Mouse (Mus musculus) layer of hippocampus, postnatal 25 days (tissue): ENCODE results near the gene Pop7. TPM values are rescaled to one million over a fixed set of nuclear protein-coding genes. Genes with fewer than 3 reads are reported as not detected.

Source experiments
- DNase-seq, 2 experiments: peaks; one replicate each; pipeline ENCODE4 v3.0.0; 2022; ENCODE audit warnings: mixed read lengths in 2 of 2, low spot score in 1 of 2; ENCODE audit errors: extremely low spot score in 1 of 2
- total RNA-seq, 2 experiments: library from RNA; stranded (reverse); gene quantifications; 2 replicates each; pipeline ENCODE4 v1.2.3; 2021

Pop7 gene
- 10 to 100 TPM; 33.6 to 34.6 TPM for total RNA-seq

GRCm38 (mm10) chr5:137501709-137502666, at the start of gene Pop7:
Pop7 (minus strand) TSS chr5:137502518.
- peak; percentile 98 to 100 for DNase-seq

DNA sequence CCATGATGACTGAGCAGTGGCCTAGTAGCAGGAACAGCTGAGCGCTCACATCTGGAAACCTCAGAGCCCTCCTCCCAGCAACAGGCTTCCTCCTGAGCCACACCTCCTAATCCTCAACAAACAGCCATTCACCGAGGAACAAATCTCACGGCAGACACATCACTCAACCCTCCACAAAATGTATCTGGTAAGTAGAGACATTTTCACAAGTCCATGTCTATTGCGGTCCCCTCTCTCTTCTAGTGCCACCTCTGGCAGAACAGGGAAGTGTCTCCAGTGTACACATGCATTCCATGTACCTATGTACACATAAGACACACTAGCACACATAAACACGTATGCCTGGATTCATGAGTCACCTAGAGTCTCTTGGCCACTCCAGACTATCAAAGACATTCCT, 48.8 kb upstream of the Pop7 start:
- DNase-seq = no peak

GRCm38 (mm10) chr5:137549840-137550239, 47.5 kb upstream of the Pop7 start:
- no peak for DNase-seq

- DNase-seq = no peak
These were observed 43.3 kb upstream of the Pop7 start for GRCm38 (mm10) chr5:137545596-137545995.

GRCm38 (mm10) chr5:137544926-137545325, 42.6 kb upstream of the Pop7 start:
- DNase-seq = no peak

- no peak for DNase-seq
These were observed 39.6 kb upstream of the Pop7 start for GRCm38 (mm10) chr5:137541768-137542540.

DNA sequence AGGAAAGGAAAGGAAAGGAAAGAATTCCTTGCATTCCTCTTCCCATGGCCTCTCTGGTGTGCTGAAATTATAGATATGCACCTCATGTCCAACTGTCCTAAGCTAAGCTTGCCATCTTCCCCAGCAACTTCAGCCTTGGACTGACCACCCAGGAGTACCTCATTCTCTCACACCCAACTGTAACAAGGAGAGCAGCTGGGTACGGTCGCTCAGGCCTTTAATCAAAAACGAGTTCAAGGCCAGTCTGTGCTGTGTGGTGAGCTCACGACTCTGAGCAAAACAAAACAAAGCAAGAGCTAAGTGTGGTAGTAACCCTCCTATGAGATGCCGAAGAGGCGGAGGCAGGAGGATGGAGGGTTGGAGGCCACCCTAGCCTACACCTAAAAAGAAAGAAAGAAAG, 38.7 kb upstream of the Pop7 start:
- DNase-seq = no peak

DNA sequence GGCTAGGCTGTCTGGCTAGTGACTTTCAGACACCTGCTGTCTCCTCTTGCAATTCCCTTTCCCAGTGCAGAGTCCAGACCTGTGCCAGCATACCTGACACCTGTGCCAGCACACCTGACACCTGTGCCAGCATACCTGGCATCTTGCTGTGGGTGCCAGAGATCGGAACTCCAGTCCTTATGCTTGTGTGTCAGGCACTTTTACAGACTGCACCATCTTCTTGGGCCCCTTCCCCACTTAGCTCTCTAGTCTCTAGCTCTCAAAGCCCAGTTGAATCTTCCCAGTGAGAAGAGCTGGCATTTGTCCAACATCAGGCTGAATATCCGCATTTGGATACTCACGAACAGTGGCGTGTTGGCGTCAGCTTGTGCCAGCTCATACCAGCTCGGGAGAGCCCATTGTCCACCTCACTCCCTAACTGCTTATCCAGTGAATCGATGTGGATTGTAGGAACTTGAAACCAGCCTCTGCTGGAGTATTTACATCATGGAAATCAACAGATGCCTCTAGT, 37.0 kb upstream of the Pop7 start:
- no peak for DNase-seq

DNA sequence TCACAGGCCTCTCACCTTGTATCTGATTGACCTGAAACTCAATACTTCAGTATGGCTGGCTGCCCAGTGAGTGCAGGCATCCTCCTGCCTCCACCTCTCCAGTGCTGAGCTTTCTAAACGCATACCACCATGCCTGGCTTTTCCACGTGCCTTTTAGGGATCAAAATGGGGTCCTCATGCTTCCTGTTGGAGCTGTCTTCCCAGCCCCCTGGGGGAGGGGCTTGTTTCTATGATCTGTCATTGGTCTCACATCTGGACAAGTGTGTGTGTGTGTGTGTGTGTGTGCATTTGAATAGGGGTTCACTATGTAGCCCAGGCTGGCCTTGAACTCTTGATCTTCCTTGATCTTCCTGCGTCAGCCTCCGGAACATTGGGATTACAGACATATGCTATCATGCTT, 35.1 kb upstream of the Pop7 start:
- DNase-seq = no peak

- no peak for DNase-seq
These were observed 33.0 kb upstream of the Pop7 start for GRCm38 (mm10) chr5:137535318-137535717.

- DNase-seq = no peak
These were observed 32.4 kb upstream of the Pop7 start for GRCm38 (mm10) chr5:137534762-137535161.

DNA sequence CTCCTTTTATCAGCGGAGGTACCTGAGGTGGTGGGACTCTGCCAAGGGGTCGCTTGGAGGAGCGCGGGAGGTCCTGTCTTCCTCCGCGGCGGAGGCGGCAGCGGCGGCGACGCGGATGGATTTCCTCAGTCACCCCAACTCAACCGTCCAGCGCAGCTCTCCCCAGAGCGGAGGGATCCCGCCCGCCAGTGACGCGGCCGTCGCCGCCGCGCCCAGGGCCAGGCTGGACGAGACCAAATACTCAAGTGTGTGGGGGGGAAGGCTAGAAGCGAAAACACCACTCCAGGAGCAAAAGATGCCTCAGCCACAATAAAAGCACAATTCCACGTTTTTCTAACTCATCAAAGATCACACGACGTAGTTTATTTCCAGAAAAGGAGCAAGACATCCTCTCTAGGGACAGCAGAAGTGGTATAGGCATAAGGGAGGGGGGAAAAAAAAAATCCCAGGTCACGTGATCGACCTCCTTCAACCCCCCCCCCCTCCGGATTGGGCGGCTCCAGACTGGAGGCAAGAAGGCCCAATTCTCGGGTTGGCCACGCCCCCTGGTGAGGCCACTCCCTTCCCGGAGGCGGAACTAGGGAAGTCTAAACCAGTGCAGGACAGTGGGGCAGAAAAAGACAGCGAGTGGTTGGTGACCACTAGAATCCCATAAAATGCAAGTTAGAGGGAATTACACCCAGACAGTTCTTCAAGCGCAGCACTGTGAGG, 31.0 kb upstream of the Pop7 start, which contains the start of the genes Epo and Gnb2:
Gene Epo, minus strand, starts transcription at position 126 of the 711 bp plus-strand sequence.
Gene Gnb2, minus strand, starts transcription at position 394 of the 711 bp plus-strand sequence.
- peak; percentile 89 to 98 for DNase-seq

DNA sequence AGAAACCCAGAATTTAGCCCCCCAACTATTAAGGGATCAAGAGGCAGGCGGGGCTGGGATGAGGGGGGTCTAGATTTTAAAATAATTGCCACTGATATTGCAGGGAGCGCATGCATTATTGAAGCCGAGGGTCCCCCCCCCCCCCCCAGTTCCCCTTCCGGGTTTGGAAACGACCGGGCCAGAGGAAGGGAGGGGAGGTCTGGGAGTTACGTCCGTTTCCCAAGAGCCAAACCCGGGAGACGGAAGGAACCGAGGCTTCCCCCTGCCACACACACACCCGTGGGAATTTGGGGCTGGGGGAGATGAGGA, 30.4 kb upstream of the Pop7 start:
- no peak for DNase-seq

GRCm38 (mm10) chr5:137532131-137532807, 30.0 kb upstream of the Pop7 start:
- DNase-seq = no peak

DNA sequence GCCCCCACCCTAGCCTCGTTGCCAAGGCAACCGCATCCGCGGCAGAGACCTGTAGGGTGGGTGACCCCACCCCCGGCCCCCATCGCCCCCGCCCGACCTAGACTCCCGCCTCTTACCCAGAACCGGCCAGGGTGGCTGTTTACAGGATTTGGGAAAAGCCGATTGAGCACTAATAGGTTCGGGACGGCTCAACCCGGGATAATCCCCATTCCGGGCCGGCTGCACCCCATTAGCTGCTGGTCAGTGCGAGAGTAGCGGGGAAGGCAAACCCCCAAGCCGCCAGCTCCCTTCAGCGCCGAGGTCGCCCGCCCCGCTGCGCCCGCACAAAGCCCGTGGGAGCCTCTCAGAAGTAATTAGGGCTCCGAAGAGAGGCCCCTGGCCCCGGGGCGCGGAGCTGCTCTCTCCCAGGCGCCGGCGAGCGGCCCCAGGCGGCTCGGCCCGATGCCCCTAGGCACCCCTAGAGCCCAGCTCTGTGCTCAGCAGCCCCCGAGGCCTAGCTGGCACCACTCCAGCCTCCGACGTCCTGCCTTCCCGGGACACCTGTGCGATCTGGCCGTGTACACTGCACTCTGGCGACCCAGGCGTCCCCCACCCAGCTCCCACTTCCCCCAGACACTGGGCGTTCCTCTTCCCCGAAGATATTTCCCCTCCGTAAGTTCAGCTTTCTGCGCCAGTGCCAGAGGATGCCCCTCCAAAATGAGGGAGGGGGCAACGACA, 29.3 kb upstream of the Pop7 start:
- peak in 1 of 2 experiments; percentile 60 for DNase-seq

GRCm38 (mm10) chr5:137530588-137531413, 28.5 kb upstream of the Pop7 start:
- DNase-seq = peak in 1 of 2 experiments; percentile 52

GRCm38 (mm10) chr5:137530075-137530474, 27.8 kb upstream of the Pop7 start:
- DNase-seq = no peak

DNA sequence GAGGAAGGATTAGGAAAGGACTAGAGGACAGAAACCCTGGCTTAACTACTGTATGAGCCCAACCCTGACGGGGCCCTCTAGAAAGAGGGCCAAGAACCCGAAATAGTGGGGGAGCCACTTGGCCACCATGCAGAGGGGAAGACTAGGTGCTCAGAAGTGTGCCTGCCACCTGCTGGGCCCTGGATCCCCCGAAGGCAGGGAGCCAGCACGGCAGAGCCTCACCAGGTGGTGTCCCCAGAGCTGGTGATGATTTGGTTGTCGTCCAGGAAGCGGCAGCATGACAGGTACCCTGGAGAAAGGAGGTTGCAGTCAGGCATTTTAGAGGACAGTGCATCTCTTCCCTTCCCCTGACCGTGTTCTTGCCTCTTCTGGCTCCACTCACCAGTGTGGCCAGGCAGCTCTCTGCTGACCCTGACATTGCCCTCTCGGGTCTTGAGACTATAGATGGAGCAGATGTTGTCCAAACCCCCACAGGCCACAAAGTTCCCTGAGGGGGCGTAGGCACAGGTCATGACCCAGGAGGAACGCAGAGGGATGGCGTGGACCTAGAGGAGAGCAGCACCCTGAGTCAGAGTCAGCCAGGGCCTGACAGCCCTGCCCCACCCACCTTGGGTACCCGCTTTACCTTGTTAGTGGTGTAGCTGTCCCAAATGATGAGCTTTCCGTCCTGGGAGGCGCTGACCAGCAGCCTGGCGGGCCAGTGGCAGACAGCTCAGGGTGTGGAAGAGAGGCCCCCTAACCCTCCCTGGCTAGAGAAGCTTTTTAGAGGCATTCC, 27.1 kb upstream of the Pop7 start:
- no peak for DNase-seq
